8 mouse cellular contexts compared by ENCODE assay signal in genomic region chr17:74265156-74265505, GRCm38 (mm10). TPM values are rescaled to one million over a fixed set of nuclear protein-coding genes. Genes with fewer than 3 reads are reported as not detected.
DNase-seq lines count a peak whose midpoint lies in the region; ATAC-seq and TF ChIP-seq lines count a peak whose summit lies in the region.

No protein-coding gene starts in this region.

- no peaks in the 10 kb centered on the region for H3K9me3 ChIP-seq in megakaryocyte, embryonic 14.5 days

- WGBS in liver, adult 2 months: 53% methylated on average over 5 of the region's 5 CpGs

- peak; percentile 9 for DNase-seq in heart, adult 8-10 months (ENCODE audit: low spot score)
- DNase-seq in liver, adult 2 months (ENCODE audit: extremely low read depth, low read depth, low spot score): no peak
- peak; percentile 53 for DNase-seq in retina, postnatal 1 day
- no peak for DNase-seq in layer of hippocampus, adult 9-10 months (ENCODE audit: low spot score)
- no peak for DNase-seq in thymus, postnatal 25 days
- no peak for DNase-seq in right cerebral cortex, postnatal 10 days (ENCODE audit: low spot score in 2 of 2)

- peaks cover 26% of the 10 kb centered on the region for H3K36me3 ChIP-seq in megakaryocyte, embryonic 14.5 days (replicated peaks; ENCODE audit: low read length)
- no peaks in the 10 kb centered on the region for H3K36me3 ChIP-seq in liver, adult 2 months (ENCODE audit: control insufficient read depth, insufficient read depth, low read length)

- no peak for TF ChIP-seq CTCF in liver, adult 2 months (IDR thresholded peaks at IDR 0.05; ENCODE audit: low read depth, low read length)

- H3K79me2 ChIP-seq in liver, adult 2 months (ENCODE audit: control insufficient read depth, insufficient read depth, low read length): peaks cover 23% of the 10 kb centered on the region; the same call in 1 of the 2 replicates

- no peak for ATAC-seq in megakaryocyte, adult 5-6 weeks (ENCODE audit: poor library complexity, severe bottlenecking)

- H3K9ac ChIP-seq in liver, adult 2 months (ENCODE audit: low read depth, low read length): no peak overlapping the region

- peak overlapping the region; percentile 67 for H3K4me3 ChIP-seq in megakaryocyte, embryonic 14.5 days (replicated peaks)
- H3K4me3 ChIP-seq in liver, adult 2 months (ENCODE audit: insufficient read depth, low read depth, low read length): no peak overlapping the region

- peaks cover 85% of the 10 kb centered on the region for H3K4me1 ChIP-seq in megakaryocyte, embryonic 14.5 days
- peaks cover 13% of the 10 kb centered on the region for H3K4me1 ChIP-seq in liver, adult 2 months (ENCODE audit: control insufficient read depth, insufficient read depth, low read length)

- TF ChIP-seq POLR2A in liver, adult 2 months (IDR thresholded peaks at IDR 0.05; ENCODE audit: extremely low read depth, insufficient read depth, low read length): no peak

- no peaks in the 10 kb centered on the region for H3K27me3 ChIP-seq in megakaryocyte, embryonic 14.5 days (replicated peaks)
- H3K27me3 ChIP-seq in liver, adult 2 months (ENCODE audit: control insufficient read depth, insufficient read depth, low read length): no peaks in the 10 kb centered on the region

- 0 out of 2 replicates have a peak overlapping the region, but pooled peaks have one; percentile 12 for H3K27ac ChIP-seq in liver, adult 2 months (replicated peaks; ENCODE audit: insufficient read depth, low read depth, low read length)

RNA-seq across cellular contexts. Expression of gene Memo1, which starts 30.2 kb away (rescaled TPM):
- 15.6 and 32.8 TPM in 2 replicates for polyA plus RNA-seq in megakaryocyte, embryonic 14.5 days (2012; ENCODE audit: insufficient read depth, low replicate concordance)
- 64.4 and 71.4 TPM in 2 replicates for total RNA-seq in megakaryocyte, adult 5-6 weeks (2015)
- total RNA-seq in megakaryocyte, adult 5-6 weeks (2017): 59.6 and 64.4 TPM in 2 replicates
- 10 to 100 TPM; 59.3 to 63.2 (median 61.2) TPM for total RNA-seq in heart, adult 8-10 months (2022)
- 31.8 and 36.6 TPM in 2 replicates for total RNA-seq in liver, adult 2 months (2014; rRNA removed)
- polyA plus RNA-seq in liver, adult 2 months (2012; rRNA removed): 34.5 and 36.0 TPM in 2 replicates

RNA-seq across cellular contexts. Expression of gene Dpy30, which starts 58.6 kb away (rescaled TPM):
- 7.4 and 93.3 TPM in 2 replicates for polyA plus RNA-seq in megakaryocyte, embryonic 14.5 days (2012; ENCODE audit: insufficient read depth, low replicate concordance)
- total RNA-seq in megakaryocyte, adult 5-6 weeks (2015): 112 and 124 TPM in 2 replicates
- total RNA-seq in megakaryocyte, adult 5-6 weeks (2017): 69.1 and 84.8 TPM in 2 replicates
- total RNA-seq in heart, adult 8-10 months (2022): 10 to 100 TPM; 37.8 to 53.1 (median 42.6) TPM
- 22.1 and 29.2 TPM in 2 replicates for total RNA-seq in liver, adult 2 months (2014; rRNA removed)
- polyA plus RNA-seq in liver, adult 2 months (2012; rRNA removed): 30.4 and 34.7 TPM in 2 replicates

Comparison
In these comparisons a context has a peak if more than half of its experiments do, and no peak if none do; other contexts are left out.
1. DNase-seq: peak in heart, adult 8-10 months (single experiment) and retina, postnatal 1 day (single experiment); none in liver, adult 2 months (single experiment), layer of hippocampus, adult 9-10 months (single experiment), thymus, postnatal 25 days (single experiment) and right cerebral cortex, postnatal 10 days (0 of 2).